Mouse (Mus musculus) intestine, embryonic 15.5 days (tissue): Measurements from ENCODE around the gene 6430628N08Rik. TPM values are rescaled to one million over a fixed set of nuclear protein-coding genes. Genes with fewer than 3 reads are reported as not detected.

ENCODE experiments used
- ATAC-seq: fragments of 200-750 bp; cut with Nextera tagmentation; 2 replicates; pipeline ENCODE4 v1.8.0; 2017; ENCODE audit warnings: moderate TSS enrichment, moderate library complexity
- H3K27ac ChIP-seq: fragments of 300-500 bp; sonication (generic); 2 replicates; pipeline ENCODE4 v1.5.1; 2015; ENCODE audit warnings: mild to moderate bottlenecking, inconsistent platforms
- H3K27me3 ChIP-seq: fragments of 300-500 bp; sonication (generic); replicated peaks from 2 replicates; pipeline ENCODE4 v1.6.1; 2015; ENCODE audit warnings: inconsistent platforms
- H3K36me3 ChIP-seq: fragments of 300-500 bp; sonication (generic); 2 replicates; pipeline ENCODE4 v1.6.1; 2015; ENCODE audit warnings: inconsistent platforms
- H3K4me1 ChIP-seq: fragments of 300-500 bp; sonication (generic); replicated peaks from 2 replicates; pipeline ENCODE4 v1.6.1; 2015; ENCODE audit warnings: inconsistent platforms
- H3K4me2 ChIP-seq: fragments of 300-500 bp; sonication (generic); replicated peaks from 2 replicates; pipeline ENCODE4 v1.6.1; 2015; ENCODE audit warnings: mild to moderate bottlenecking, inconsistent platforms
- H3K4me3 ChIP-seq: fragments of 300-500 bp; sonication (generic); replicated peaks from 2 replicates; pipeline ENCODE4 v1.5.1; 2015; ENCODE audit warnings: inconsistent platforms
- H3K9ac ChIP-seq: fragments of 300-500 bp; sonication (generic); 2 replicates; pipeline ENCODE4 v1.6.1; 2015; ENCODE audit warnings: inconsistent platforms
- H3K9me3 ChIP-seq: fragments of 300-500 bp; sonication (generic); 2 replicates; pipeline ENCODE4 v1.6.1; 2016; ENCODE audit warnings: inconsistent platforms
- WGBS: fragments of 180-500 bp; shearing (Covaris S2); methylation state at CpG from one replicate; pipeline ENCODE4 v1.1.7; 2015; 5-methylcytosine and 5-hydroxymethylcytosine counted together
- polyA plus RNA-seq: library from polyadenylated mRNA; unstranded; fragments of >200 nt; fragmentation: Nextera tagmentation; extraction: Ambion mirVana; gene quantifications from 2 replicates; pipeline ENCODE4 v1.2.1, GENCODE M21; 2015

The 6430628N08Rik gene
- polyA plus RNA-seq, 1 experiment from 2014 or later: not detected

DNA sequence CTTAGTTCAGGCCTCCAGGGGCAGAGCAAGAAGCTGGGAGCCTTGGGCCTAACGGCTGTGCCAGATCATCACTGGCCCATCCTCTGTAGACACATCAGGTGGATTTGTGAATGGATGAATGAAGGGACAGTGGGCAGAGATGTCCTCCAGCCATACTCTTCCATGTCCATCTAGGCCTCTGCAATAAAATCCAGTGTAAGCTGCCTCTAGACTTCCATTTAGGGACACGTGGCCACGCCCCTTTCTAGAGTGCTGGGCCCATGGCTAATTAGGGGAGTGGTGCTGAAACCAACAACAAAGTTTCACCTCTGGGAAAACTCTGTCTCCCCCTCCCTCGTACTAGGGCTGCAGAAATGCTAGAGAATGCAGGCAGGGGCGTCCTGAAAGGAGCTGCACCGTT is 399 bp upstream of the 6430628N08Rik start:
- Histone ChIP-seq H3K36me3 (no peaks in the 10 kb centered on the region), H3K4me1 (peaks cover 5% of the 10 kb centered on the region; the same call in 1 of the 2 replicates), H3K9ac (no peak overlapping the region), H3K9me3 (no peaks in the 10 kb centered on the region), H3K27me3 (peaks cover 28% of the 10 kb centered on the region), H3K4me2 (peak overlapping the region; percentile 58), H3K27ac (no peak overlapping the region), H3K4me3 (peak overlapping the region; percentile 23; the same call in 1 of the 2 replicates)
- ATAC-seq: 0 out of 2 replicates have a peak, but pooled peaks have one; percentile 28
- WGBS: 14% methylated on average over 6 of the region's 6 CpGs

- H3K36me3 ChIP-seq: no peaks in the 10 kb centered on the region
- no peak overlapping the region for H3K9ac ChIP-seq
- H3K4me2 ChIP-seq: no peak overlapping the region
- H3K4me3 ChIP-seq: no peak overlapping the region
- no peaks in the 10 kb centered on the region for H3K9me3 ChIP-seq
- WGBS: 17% methylated on average over 3 of the region's 3 CpGs
- H3K4me1 ChIP-seq: peaks cover 10% of the 10 kb centered on the region; the same call in 1 of the 2 replicates
- peaks cover 53% of the 10 kb centered on the region for H3K27me3 ChIP-seq
- ATAC-seq: no peak
- H3K27ac ChIP-seq: no peak overlapping the region
These were observed 3.8 kb downstream of the 6430628N08Rik start for GRCm38 (mm10) chr4:115894281-115894680.

- peaks cover 53% of the 10 kb centered on the region for H3K27me3 ChIP-seq
- no peak overlapping the region for H3K27ac ChIP-seq
- peak overlapping the region; percentile 35 for H3K4me3 ChIP-seq
- no peaks in the 10 kb centered on the region for H3K36me3 ChIP-seq
- WGBS: under 1% methylated on average over 56 of the region's 56 CpGs
- H3K4me2 ChIP-seq: peak overlapping the region; percentile 75
- H3K4me1 ChIP-seq: peaks cover 5% of the 10 kb centered on the region; the same call in 1 of the 2 replicates
- no peaks in the 10 kb centered on the region for H3K9me3 ChIP-seq
- H3K9ac ChIP-seq: no peak overlapping the region; the same call in 1 of the 2 replicates
- ATAC-seq: peak; percentile 35
These were observed 7.6 kb downstream of the 6430628N08Rik start for GRCm38 (mm10) chr4:115897901-115898631.

DNA sequence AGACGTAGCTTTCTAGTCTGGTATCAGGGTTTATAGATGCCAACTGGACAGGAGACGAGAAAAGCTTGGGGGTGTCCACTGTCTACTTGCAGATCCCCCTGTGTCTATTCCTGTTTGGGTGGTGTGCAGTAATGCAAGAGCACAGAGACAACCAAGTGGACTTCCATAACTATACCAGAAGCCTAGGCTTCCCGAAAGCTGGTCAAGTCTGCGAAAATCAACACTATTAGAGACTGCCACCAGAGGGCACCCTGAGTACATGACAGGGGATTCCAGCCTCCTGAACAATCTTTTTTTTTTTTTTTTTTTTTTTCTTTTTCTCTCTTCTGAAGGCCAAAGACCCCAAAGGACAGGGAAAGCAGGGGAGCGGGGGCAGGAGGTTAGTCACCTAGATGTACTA is 12.4 kb downstream of the 6430628N08Rik start:
- peaks cover 55% of the 10 kb centered on the region for H3K27me3 ChIP-seq
- ATAC-seq: no peak
- H3K4me3 ChIP-seq: no peak overlapping the region
- no peaks in the 10 kb centered on the region for H3K36me3 ChIP-seq
- no peak overlapping the region for H3K27ac ChIP-seq
- H3K9me3 ChIP-seq: no peaks in the 10 kb centered on the region
- H3K4me2 ChIP-seq: no peak overlapping the region
- no peak overlapping the region for H3K9ac ChIP-seq
- WGBS: 17% methylated on average over 5 of the region's 5 CpGs
- H3K4me1 ChIP-seq: peaks cover 5% of the 10 kb centered on the region; the same call in 1 of the 2 replicates

DNA sequence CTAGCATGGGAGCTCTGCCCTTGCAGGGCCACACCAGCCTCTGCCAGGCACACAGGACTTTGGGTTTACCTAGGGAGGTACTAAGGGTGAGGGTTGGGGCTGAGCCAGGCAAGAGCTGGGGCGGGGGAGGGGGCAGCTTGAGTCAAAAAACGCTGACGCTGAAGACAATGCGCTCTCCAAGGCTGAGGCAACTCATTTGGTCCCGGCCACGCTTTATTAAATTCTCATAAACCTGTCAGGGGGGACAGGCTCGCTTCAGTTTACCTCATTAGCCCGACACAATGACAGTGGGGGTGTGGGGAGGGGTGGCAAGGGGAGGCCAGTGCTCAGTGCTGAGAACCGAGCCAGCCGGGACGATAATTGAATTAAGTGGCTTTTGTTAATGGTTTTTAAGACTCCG is 13.9 kb downstream of the 6430628N08Rik start:
- WGBS: 21% methylated on average over 12 of the region's 12 CpGs
- Histone ChIP-seq H3K9me3 (no peaks in the 10 kb centered on the region), H3K4me1 (no peaks in the 10 kb centered on the region), H3K4me2 (no peak overlapping the region), H3K9ac (no peak overlapping the region), H3K4me3 (no peak overlapping the region), H3K36me3 (no peaks in the 10 kb centered on the region), H3K27me3 (peaks cover 43% of the 10 kb centered on the region), H3K27ac (no peak overlapping the region)
- no peak for ATAC-seq

DNA sequence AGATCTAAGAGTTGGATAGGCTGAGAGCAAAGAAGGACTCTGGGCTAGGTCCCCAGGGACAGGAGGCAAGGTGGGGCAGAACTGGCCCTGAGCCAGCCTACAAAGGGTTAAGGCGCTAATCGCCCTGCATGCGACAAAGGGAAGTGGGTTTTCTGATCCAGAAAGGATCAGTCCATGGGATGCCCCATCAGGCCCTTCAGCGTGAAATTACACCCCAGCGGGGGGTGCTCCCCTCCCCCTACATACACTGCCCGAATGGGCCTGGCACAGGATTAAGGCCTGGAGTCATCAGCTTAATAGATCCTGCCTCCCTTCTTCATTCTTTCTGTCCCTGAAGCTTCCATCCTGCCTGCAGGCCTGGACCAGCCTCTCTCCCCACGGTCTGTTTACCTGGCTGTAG is 15.2 kb downstream of the 6430628N08Rik start:
- H3K27ac ChIP-seq: no peak overlapping the region
- ATAC-seq: no peak
- 20% methylated on average over 7 of the region's 7 CpGs for WGBS

GRCm38 (mm10) chr4:115906791-115907190 is 16.3 kb downstream of the 6430628N08Rik start:
- no peak overlapping the region for H3K4me2 ChIP-seq
- 83% methylated on average over 3 of the region's 3 CpGs for WGBS
- no peaks in the 10 kb centered on the region for H3K9me3 ChIP-seq
- no peaks in the 10 kb centered on the region for H3K36me3 ChIP-seq
- ATAC-seq: no peak
- H3K4me1 ChIP-seq: no peaks in the 10 kb centered on the region
- no peak overlapping the region for H3K27ac ChIP-seq
- no peak overlapping the region for H3K4me3 ChIP-seq
- no peak overlapping the region for H3K9ac ChIP-seq
- peaks cover 27% of the 10 kb centered on the region for H3K27me3 ChIP-seq

More for the DNA sequence above, 15.2 kb downstream of the 6430628N08Rik start:
- H3K9me3 ChIP-seq: no peaks in the 10 kb centered on the region
- no peak overlapping the region for H3K4me2 ChIP-seq
- H3K36me3 ChIP-seq: no peaks in the 10 kb centered on the region
- no peak overlapping the region for H3K9ac ChIP-seq
- no peak overlapping the region for H3K4me3 ChIP-seq
- H3K4me1 ChIP-seq: no peaks in the 10 kb centered on the region
- peaks cover 31% of the 10 kb centered on the region for H3K27me3 ChIP-seq

DNA sequence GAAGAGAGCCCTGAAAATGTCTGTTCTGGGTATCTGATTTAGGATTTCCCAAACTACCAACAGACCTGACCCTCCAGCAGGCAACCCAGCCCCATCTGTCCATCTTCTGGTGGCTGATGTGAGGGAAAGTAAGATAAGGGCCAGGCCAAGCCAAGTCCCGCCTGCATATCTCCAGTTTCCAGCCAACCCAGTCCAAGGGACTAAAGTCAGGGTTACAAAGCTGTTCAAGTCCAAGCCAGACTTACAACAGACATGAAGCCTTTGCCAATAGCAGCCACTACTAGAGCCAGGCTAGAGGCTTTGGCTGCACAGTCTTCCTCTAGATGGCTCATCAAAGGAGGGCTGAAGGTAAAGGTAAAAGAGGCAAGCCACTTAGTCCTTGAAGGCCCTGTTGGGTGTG is 17.5 kb downstream of the 6430628N08Rik start:
- Histone ChIP-seq H3K27ac (no peak overlapping the region), H3K4me2 (no peak overlapping the region), H3K9ac (no peak overlapping the region), H3K27me3 (peaks cover 24% of the 10 kb centered on the region), H3K4me3 (no peak overlapping the region), H3K36me3 (no peaks in the 10 kb centered on the region), H3K9me3 (no peaks in the 10 kb centered on the region), H3K4me1 (no peaks in the 10 kb centered on the region)
- WGBS: 57% methylated on average over 1 of the region's 1 CpGs
- no peak for ATAC-seq

GRCm38 (mm10) chr4:115908641-115909040 is 18.2 kb downstream of the 6430628N08Rik start:
- no peak for ATAC-seq
- H3K9ac ChIP-seq: no peak overlapping the region
- 25% methylated on average over 7 of the region's 7 CpGs for WGBS
- H3K4me3 ChIP-seq: no peak overlapping the region
- H3K4me2 ChIP-seq: no peak overlapping the region
- H3K27ac ChIP-seq: no peak overlapping the region
- H3K27me3 ChIP-seq: peaks cover 26% of the 10 kb centered on the region
- H3K9me3 ChIP-seq: no peaks in the 10 kb centered on the region
- no peaks in the 10 kb centered on the region for H3K36me3 ChIP-seq
- H3K4me1 ChIP-seq: no peaks in the 10 kb centered on the region

DNA sequence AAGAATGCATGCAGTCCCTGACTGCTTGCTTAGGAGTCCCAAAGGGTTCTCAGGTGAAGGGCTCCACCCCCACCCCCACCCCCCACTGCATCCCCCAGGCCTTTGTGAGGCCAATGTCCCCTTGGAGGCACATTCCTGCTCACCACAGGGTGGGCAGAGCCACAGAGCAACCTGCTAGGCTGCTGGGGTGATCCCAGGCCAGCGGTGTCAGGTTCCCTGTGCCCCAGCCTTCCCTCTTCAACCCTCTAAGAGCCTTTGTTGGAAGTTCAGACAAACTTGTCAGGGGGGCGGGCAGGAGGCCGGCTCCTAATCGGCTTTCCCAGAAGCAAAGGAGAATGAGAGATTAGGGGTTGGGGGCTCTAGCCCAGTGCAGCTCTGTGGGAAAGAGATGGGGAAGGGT is 21.1 kb downstream of the 6430628N08Rik start:
- peaks cover 15% of the 10 kb centered on the region; the same call in 1 of the 2 replicates for H3K27me3 ChIP-seq
- H3K27ac ChIP-seq: no peak overlapping the region
- no peak overlapping the region for H3K9ac ChIP-seq
- no peak for ATAC-seq
- 9% methylated on average over 4 of the region's 4 CpGs for WGBS
- H3K4me2 ChIP-seq: no peak overlapping the region
- H3K4me1 ChIP-seq: no peaks in the 10 kb centered on the region
- no peaks in the 10 kb centered on the region for H3K36me3 ChIP-seq
- no peaks in the 10 kb centered on the region for H3K9me3 ChIP-seq
- H3K4me3 ChIP-seq: no peak overlapping the region

DNA sequence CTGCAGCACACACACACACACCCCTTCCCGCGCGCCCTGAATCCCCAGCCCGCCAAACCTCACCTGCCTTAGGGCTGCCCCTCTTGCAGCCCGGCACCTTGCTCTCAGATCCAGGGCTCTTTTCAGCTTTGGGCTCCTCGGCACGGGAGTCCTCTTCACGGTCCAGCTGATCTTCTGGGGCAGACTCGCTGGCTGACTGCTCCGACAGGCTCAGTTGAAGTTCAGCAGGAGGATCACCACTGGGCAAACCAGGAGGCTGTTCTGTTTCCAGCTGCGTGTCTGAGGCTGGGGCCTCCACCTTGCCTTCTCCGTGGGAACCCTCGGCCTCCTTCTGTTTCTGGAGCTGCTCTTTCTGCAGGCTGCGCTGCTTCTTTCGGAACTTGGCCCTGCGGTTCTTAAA is 29.4 kb downstream of the 6430628N08Rik start:
- no peak for ATAC-seq
- Histone ChIP-seq H3K9ac (no peak overlapping the region), H3K27ac (no peak overlapping the region), H3K4me3 (no peak overlapping the region), H3K4me2 (no peak overlapping the region), H3K4me1 (no peaks in the 10 kb centered on the region), H3K36me3 (no peaks in the 10 kb centered on the region), H3K27me3 (peaks cover 11% of the 10 kb centered on the region), H3K9me3 (no peaks in the 10 kb centered on the region)
- WGBS: 81% methylated on average over 16 of the region's 16 CpGs

- Histone ChIP-seq H3K4me1 (no peaks in the 10 kb centered on the region), H3K4me3 (no peak overlapping the region), H3K9ac (no peak overlapping the region), H3K36me3 (no peaks in the 10 kb centered on the region), H3K27ac (no peak overlapping the region), H3K9me3 (no peaks in the 10 kb centered on the region), H3K4me2 (no peak overlapping the region), H3K27me3 (peaks cover 14% of the 10 kb centered on the region)
- ATAC-seq: no peak
- 82% methylated on average over 5 of the region's 5 CpGs for WGBS
These were observed 32.2 kb downstream of the 6430628N08Rik start for GRCm38 (mm10) chr4:115922688-115923087.
